Mouse (Mus musculus): ENCODE data around the gene Ifit1bl1. TPM values are rescaled to one million over a fixed set of nuclear protein-coding genes. Genes with fewer than 3 reads are reported as not detected.
"Not testable (repeated sequence)": the region's sequence is repeated elsewhere in the genome, so short reads cannot be mapped to it uniquely, and the experiment has no call there.

Ifit1bl1 gene
- polyA plus RNA-seq, 2 experiments: 0.10 to 0.12 TPM

DNA sequence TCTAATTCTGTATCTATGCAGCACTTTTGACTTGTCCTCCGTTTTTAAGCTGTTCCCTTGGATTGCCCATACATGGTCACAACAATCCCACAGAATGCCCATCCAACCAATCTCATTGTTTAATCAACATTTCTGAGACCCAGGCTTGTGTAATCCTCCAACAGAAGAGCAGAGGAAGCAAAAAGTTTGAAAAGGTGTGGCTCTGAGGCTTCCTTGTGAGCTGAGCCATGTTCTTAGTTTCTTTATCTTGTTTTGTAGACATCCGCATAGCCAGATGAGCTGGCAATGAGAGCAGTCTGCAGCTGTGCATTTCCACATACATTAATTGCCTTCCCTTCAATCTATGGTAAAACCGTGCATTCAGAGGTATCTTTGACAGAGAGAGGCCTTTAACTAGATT is 3.7 kb upstream of the Ifit1bl1 start:
- no peaks in the 10 kb centered on the region for H3K9me3 ChIP-seq (ENCODE audit: control insufficient read depth, low read length)
- ATAC-seq (ENCODE audit: insufficient read depth): no peak
- H3K4me1 ChIP-seq (replicated peaks; ENCODE audit: control insufficient read depth in 2 of 2, insufficient read depth in 2 of 2, low read length in 1 of 2): no peaks in the 10 kb centered on the region
- H3K27ac ChIP-seq: no peak overlapping the region
- no peak for DNase-seq (ENCODE audit: low read depth in 3 of 3, low spot score in 3 of 3)
- no peaks in the 10 kb centered on the region for H3K36me3 ChIP-seq (replicated peaks; ENCODE audit: control insufficient read depth, insufficient read depth, low read depth)
- no peak overlapping the region for H3K9ac ChIP-seq (replicated peaks)
- no peaks in the 10 kb centered on the region for H3K27me3 ChIP-seq (ENCODE audit: control insufficient read depth, insufficient read depth, low read length)
- TF ChIP-seq EP300 (IDR thresholded peaks at IDR 0.05; ENCODE audit: low read depth): no peak
- TF ChIP-seq CTCF (IDR thresholded peaks at IDR 0.05; ENCODE audit: low read depth): no peak
- WGBS (ENCODE audit: insufficient replicate concordance): 57% methylated on average over 3 of the region's 3 CpGs
- H3K4me2 ChIP-seq (ENCODE audit: low read depth): no peak overlapping the region
- no peak overlapping the region for H3K4me3 ChIP-seq (ENCODE audit: insufficient read depth in 1 of 2, low read depth in 2 of 2, low read length in 2 of 2)

DNA sequence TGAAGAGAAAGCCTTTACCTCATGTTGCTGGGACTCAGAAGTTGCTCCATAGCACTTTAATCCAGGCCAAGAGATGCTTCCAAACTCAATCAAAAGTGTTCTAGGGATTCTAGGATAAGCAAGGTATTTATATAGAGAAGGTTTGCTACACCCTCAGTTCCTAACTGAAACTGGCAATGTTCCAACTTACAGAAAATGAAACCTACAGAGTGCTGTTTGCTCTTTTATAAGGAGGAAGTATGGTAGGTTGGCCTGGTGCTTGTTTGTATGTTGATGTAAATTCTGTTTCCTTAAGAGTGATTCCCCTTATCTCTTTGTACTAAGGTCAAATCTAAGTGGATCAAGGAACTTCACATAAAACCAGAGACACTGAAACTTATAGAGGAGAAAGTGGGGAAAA is 2.5 kb downstream of the Ifit1bl1 start:
- H3K9me3 ChIP-seq (ENCODE audit: control insufficient read depth, low read length); H3K4me2 ChIP-seq (ENCODE audit: low read depth); H3K4me1 ChIP-seq (replicated peaks; ENCODE audit: control insufficient read depth in 2 of 2, insufficient read depth in 2 of 2, low read length in 1 of 2); H3K9ac ChIP-seq (replicated peaks); ATAC-seq (ENCODE audit: insufficient read depth); H3K27me3 ChIP-seq (ENCODE audit: control insufficient read depth, insufficient read depth, low read length); H3K27ac ChIP-seq; H3K4me3 ChIP-seq (ENCODE audit: insufficient read depth in 1 of 2, low read depth in 2 of 2, low read length in 2 of 2); DNase-seq (ENCODE audit: low read depth in 3 of 3, low spot score in 3 of 3); H3K36me3 ChIP-seq (replicated peaks; ENCODE audit: control insufficient read depth, insufficient read depth, low read depth): not testable (repeated sequence)

- TF ChIP-seq CTCF (IDR thresholded peaks at IDR 0.05; ENCODE audit: low read depth) (no peak), EP300 (IDR thresholded peaks at IDR 0.05; ENCODE audit: low read depth) (no peak)
- Histone ChIP-seq H3K27ac (no peak overlapping the region), H3K9me3 (ENCODE audit: control insufficient read depth, low read length) (no peaks in the 10 kb centered on the region), H3K9ac (replicated peaks) (no peak overlapping the region), H3K4me1 (replicated peaks; ENCODE audit: control insufficient read depth in 2 of 2, insufficient read depth in 2 of 2, low read length in 1 of 2) (no peaks in the 10 kb centered on the region), H3K4me3 (ENCODE audit: insufficient read depth in 1 of 2, low read depth in 2 of 2, low read length in 2 of 2) (no peak overlapping the region), H3K4me2 (ENCODE audit: low read depth) (no peak overlapping the region), H3K27me3 (ENCODE audit: control insufficient read depth, insufficient read depth, low read length) (no peaks in the 10 kb centered on the region), H3K36me3 (replicated peaks; ENCODE audit: control insufficient read depth, insufficient read depth, low read depth) (no peaks in the 10 kb centered on the region)
- ATAC-seq (ENCODE audit: insufficient read depth): no peak
- no peak for DNase-seq (ENCODE audit: low read depth in 3 of 3, low spot score in 3 of 3)
- WGBS (ENCODE audit: insufficient replicate concordance): 63% methylated on average over 2 of the region's 2 CpGs
Measured at GRCm38 (mm10) chr19:34598341-34598740, 3.4 kb downstream of the Ifit1bl1 start.

- H3K9ac ChIP-seq (replicated peaks): no peak overlapping the region
- H3K4me3 ChIP-seq (ENCODE audit: insufficient read depth in 1 of 2, low read depth in 2 of 2, low read length in 2 of 2): no peak overlapping the region
- no peak overlapping the region for H3K27ac ChIP-seq
- no peak for ATAC-seq (ENCODE audit: insufficient read depth)
- no peaks in the 10 kb centered on the region for H3K4me1 ChIP-seq (replicated peaks; ENCODE audit: control insufficient read depth in 2 of 2, insufficient read depth in 2 of 2, low read length in 1 of 2)
- H3K27me3 ChIP-seq (ENCODE audit: control insufficient read depth, insufficient read depth, low read length): no peaks in the 10 kb centered on the region
- no peak overlapping the region for H3K4me2 ChIP-seq (ENCODE audit: low read depth)
- no peaks in the 10 kb centered on the region for H3K36me3 ChIP-seq (replicated peaks; ENCODE audit: control insufficient read depth, insufficient read depth, low read depth)
- TF ChIP-seq CTCF (IDR thresholded peaks at IDR 0.05; ENCODE audit: low read depth): no peak
- TF ChIP-seq EP300 (IDR thresholded peaks at IDR 0.05; ENCODE audit: low read depth): no peak
- H3K9me3 ChIP-seq (ENCODE audit: control insufficient read depth, low read length): no peaks in the 10 kb centered on the region
- no peak for DNase-seq (ENCODE audit: low read depth in 3 of 3, low spot score in 3 of 3)
Measured at GRCm38 (mm10) chr19:34596811-34597210, 4.9 kb downstream of the Ifit1bl1 start.

DNA sequence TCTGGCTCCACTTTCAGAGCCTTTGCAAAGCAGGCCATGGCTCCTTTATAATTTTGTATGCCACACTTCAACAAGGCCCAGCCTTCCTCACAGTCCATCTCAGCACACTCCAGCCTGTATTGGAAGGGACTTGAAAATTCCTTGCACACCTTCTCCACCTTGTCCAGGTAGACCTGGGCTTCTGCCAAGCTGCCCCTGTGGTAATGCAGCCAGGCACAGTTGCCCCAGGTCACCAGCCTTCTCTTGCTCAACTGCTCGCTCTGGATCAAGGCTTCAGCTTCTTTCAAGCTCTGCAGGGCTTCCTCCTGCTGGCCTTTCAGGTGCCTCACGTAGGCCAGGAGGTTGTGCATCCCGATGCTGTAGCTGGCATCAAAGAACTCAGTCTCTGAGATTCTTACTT is 7.2 kb downstream of the Ifit1bl1 start:
- not testable (repeated sequence) for H3K9ac ChIP-seq (replicated peaks); H3K27me3 ChIP-seq (ENCODE audit: control insufficient read depth, insufficient read depth, low read length); H3K27ac ChIP-seq; H3K4me1 ChIP-seq (replicated peaks; ENCODE audit: control insufficient read depth in 2 of 2, insufficient read depth in 2 of 2, low read length in 1 of 2); H3K4me3 ChIP-seq (ENCODE audit: insufficient read depth in 1 of 2, low read depth in 2 of 2, low read length in 2 of 2); H3K9me3 ChIP-seq (ENCODE audit: control insufficient read depth, low read length); DNase-seq (ENCODE audit: low read depth in 3 of 3, low spot score in 3 of 3); H3K4me2 ChIP-seq (ENCODE audit: low read depth); H3K36me3 ChIP-seq (replicated peaks; ENCODE audit: control insufficient read depth, insufficient read depth, low read depth); ATAC-seq (ENCODE audit: insufficient read depth)
- WGBS (ENCODE audit: insufficient replicate concordance): 51% methylated on average over 3 of the region's 3 CpGs

- 62% methylated on average over 2 of the region's 2 CpGs for WGBS (ENCODE audit: insufficient replicate concordance)
- Histone ChIP-seq H3K9ac (replicated peaks) (no peak overlapping the region), H3K27ac (no peak overlapping the region), H3K4me1 (replicated peaks; ENCODE audit: control insufficient read depth in 2 of 2, insufficient read depth in 2 of 2, low read length in 1 of 2) (no peaks in the 10 kb centered on the region), H3K27me3 (ENCODE audit: control insufficient read depth, insufficient read depth, low read length) (no peaks in the 10 kb centered on the region), H3K4me2 (ENCODE audit: low read depth) (no peak overlapping the region), H3K9me3 (ENCODE audit: control insufficient read depth, low read length) (no peaks in the 10 kb centered on the region), H3K4me3 (ENCODE audit: insufficient read depth in 1 of 2, low read depth in 2 of 2, low read length in 2 of 2) (no peak overlapping the region), H3K36me3 (replicated peaks; ENCODE audit: control insufficient read depth, insufficient read depth, low read depth) (no peaks in the 10 kb centered on the region)
- DNase-seq (ENCODE audit: low read depth in 3 of 3, low spot score in 3 of 3): no peak
- TF ChIP-seq EP300 (IDR thresholded peaks at IDR 0.05; ENCODE audit: low read depth): no peak
- no peak for TF ChIP-seq CTCF (IDR thresholded peaks at IDR 0.05; ENCODE audit: low read depth)
- no peak for ATAC-seq (ENCODE audit: insufficient read depth)
Measured at GRCm38 (mm10) chr19:34593456-34593855, 8.3 kb downstream of the Ifit1bl1 start.
